Mouse (Mus musculus) C2C12 (cell line): Measurements from ENCODE around the gene Retreg1.

ENCODE experiments used
- CEBPB ChIP-seq: IDR thresholded peaks from one replicate; pipeline ENCODE4 v1.6.1; 2011; ENCODE audit warnings: low read depth, mild to moderate bottlenecking, control low read depth, moderate library complexity
- CTCF ChIP-seq: IDR thresholded peaks from one replicate; pipeline ENCODE4 v1.5.1; 2011; ENCODE audit not compliant: control insufficient read depth, insufficient read depth, insufficient read length

- TF ChIP-seq CEBPB (no peak), CTCF (no peak)
Measured at GRCm38 (mm10) chr15:25806878-25807277, 36.1 kb upstream of the Retreg1 start.
